Mouse (Mus musculus) heart, embryonic 16.5 days (tissue): ENCODE data around the gene Kdm2a. TPM values are rescaled to one million over a fixed set of nuclear protein-coding genes. Genes with fewer than 3 reads are reported as not detected.

Experiments
- ATAC-seq: fragments of 200-750 bp; cut with Nextera tagmentation; replicated peaks from 2 replicates; pipeline ENCODE4 v1.8.0; 2017; ENCODE audit warnings: moderate number of reproducible peaks; ENCODE audit not compliant: insufficient read depth, low FRiP score; ENCODE audit errors: extremely low read depth
- H3K27ac ChIP-seq: fragments of 300-500 bp; sonication (generic); 2 replicates; pipeline ENCODE4 v1.5.1; 2014; ENCODE audit warnings: mild to moderate bottlenecking, low read length, control low read depth, moderate library complexity
- H3K27me3 ChIP-seq: fragments of 300-500 bp; sonication (generic); 2 replicates; pipeline ENCODE4 v1.6.1; 2014; ENCODE audit warnings: low read length, mixed read lengths; ENCODE audit not compliant: control insufficient read depth, insufficient read depth
- H3K36me3 ChIP-seq: fragments of 300-500 bp; sonication (generic); 2 replicates; pipeline ENCODE4 v1.6.1; 2014; ENCODE audit not compliant: control insufficient read depth, insufficient read depth
- H3K4me1 ChIP-seq: fragments of 300-500 bp; sonication (generic); 2 replicates; pipeline ENCODE4 v1.6.1; 2014; ENCODE audit warnings: low read length, mixed read lengths; ENCODE audit not compliant: control insufficient read depth, insufficient read depth
- H3K4me2 ChIP-seq: fragments of 300-500 bp; sonication (generic); 2 replicates; pipeline ENCODE4 v1.6.1; 2014; ENCODE audit warnings: low read depth, mild to moderate bottlenecking, control low read depth, low read length
- H3K4me3 ChIP-seq: fragments of 300-500 bp; sonication (generic); 2 replicates; pipeline ENCODE4 v1.5.1; 2014; ENCODE audit warnings: mild to moderate bottlenecking, control low read depth, low read length
- H3K9ac ChIP-seq: fragments of 300-500 bp; sonication (generic); 2 replicates; pipeline ENCODE4 v1.6.1; 2014; ENCODE audit warnings: low read length, control low read depth
- H3K9me3 ChIP-seq: fragments of 300-500 bp; sonication (generic); replicated peaks from 2 replicates; pipeline ENCODE4 v1.6.1; 2016; ENCODE audit warnings: low read length; ENCODE audit not compliant: control insufficient read depth
- WGBS: fragments of 180-500 bp; shearing (Covaris S2); extraction: QIAGEN DNeasy Blood & Tissue Kit; methylation state at CpG from one replicate; pipeline ENCODE4 v1.1.7; 2014; 5-methylcytosine and 5-hydroxymethylcytosine counted together
- polyA plus RNA-seq: library from polyadenylated mRNA; unstranded; fragments of >200 nt; fragmentation: Nextera tagmentation; extraction: Ambion mirVana; gene quantifications from 2 replicates; pipeline ENCODE4 v1.2.1, GENCODE M21; 2015

Gene Kdm2a
- polyA plus RNA-seq = 31.9 and 35.9 TPM in 2 replicates

- WGBS = under 1% methylated on average over 81 of the region's 82 CpGs
- H3K4me3 ChIP-seq = peak within 1 kb of the TSS; percentile 95
- H3K9ac ChIP-seq = peak within 1 kb of the TSS; percentile 87
- peak; percentile 4; the same call in 1 of the 2 replicates for ATAC-seq
- H3K27ac ChIP-seq = peak within 1 kb of the TSS; percentile 91
- peaks cover 14% of the 10 kb centered on the region for H3K4me1 ChIP-seq
- H3K4me2 ChIP-seq = peak within 1 kb of the TSS; percentile 91
- peaks cover under 1% of the 10 kb centered on the region; the same call in 1 of the 2 replicates for H3K36me3 ChIP-seq
- no peaks in the 10 kb centered on the region for H3K27me3 ChIP-seq
- no peaks in the 10 kb centered on the region for H3K9me3 ChIP-seq
Measured at GRCm38 (mm10) chr19:4397798-4398629, at the start of gene Kdm2a. Gene Kdm2a, minus strand, starts transcription at chr19:4398285.

GRCm38 (mm10) chr19:4447445-4447844 lies 49.4 kb upstream of the Kdm2a start:
- WGBS = 88% methylated on average over 9 of the region's 9 CpGs
- H3K4me1 ChIP-seq = no peaks in the 10 kb centered on the region
- ATAC-seq = no peak
- H3K9ac ChIP-seq = no peak overlapping the region
- no peak overlapping the region for H3K4me2 ChIP-seq
- H3K27me3 ChIP-seq = no peaks in the 10 kb centered on the region
- no peak overlapping the region for H3K27ac ChIP-seq
- H3K9me3 ChIP-seq = no peaks in the 10 kb centered on the region
- no peaks in the 10 kb centered on the region for H3K36me3 ChIP-seq
- H3K4me3 ChIP-seq = no peak overlapping the region

DNA sequence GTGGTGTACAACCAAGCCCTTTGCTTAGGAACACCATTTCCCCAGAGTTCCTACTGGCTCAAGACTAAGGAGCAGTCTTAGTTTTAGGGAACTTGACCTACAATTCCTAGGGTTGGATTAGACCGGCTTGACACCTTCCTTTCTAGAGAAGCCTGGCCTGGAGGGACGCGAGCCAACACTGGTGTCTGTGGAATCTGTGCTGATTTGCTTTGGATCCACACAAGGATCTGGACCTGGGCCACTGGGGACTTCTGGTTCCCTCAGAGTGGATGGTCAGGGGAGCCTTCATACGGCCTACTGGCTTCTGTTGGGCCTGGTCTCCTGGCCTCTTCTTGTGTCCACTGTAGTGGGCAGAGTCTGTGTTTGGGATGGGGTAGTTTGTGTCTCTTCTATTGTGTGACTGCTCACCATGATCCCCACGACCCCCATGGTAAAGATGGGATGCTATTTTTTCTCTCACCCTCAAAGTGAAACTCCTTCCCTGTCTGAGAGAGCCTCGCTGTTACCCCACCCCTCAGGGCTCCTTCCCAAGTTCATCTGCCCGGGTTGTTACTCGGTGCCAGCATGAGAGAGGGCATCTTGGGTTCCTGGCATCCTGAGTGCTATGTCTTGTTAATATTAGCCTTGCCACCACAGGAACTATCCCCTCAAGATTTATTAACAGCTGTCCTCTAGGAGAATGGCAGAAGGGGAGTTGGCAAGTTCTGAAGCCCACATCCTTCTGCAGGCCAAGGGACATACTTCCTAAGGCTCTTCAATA lies 48.8 kb upstream of the Kdm2a start:
- no peak overlapping the region for H3K4me2 ChIP-seq
- H3K9me3 ChIP-seq = no peaks in the 10 kb centered on the region
- no peaks in the 10 kb centered on the region for H3K36me3 ChIP-seq
- WGBS = 85% methylated on average over 8 of the region's 8 CpGs
- peaks cover 6% of the 10 kb centered on the region for H3K4me1 ChIP-seq
- H3K27ac ChIP-seq = no peak overlapping the region
- ATAC-seq = no peak
- no peak overlapping the region for H3K4me3 ChIP-seq
- no peak overlapping the region for H3K9ac ChIP-seq
- no peaks in the 10 kb centered on the region for H3K27me3 ChIP-seq

- 7% methylated on average over 3 of the region's 3 CpGs for WGBS
- no peaks in the 10 kb centered on the region for H3K36me3 ChIP-seq
- 0 out of 2 replicates have a peak overlapping the region, but pooled peaks have one; percentile 19 for H3K27ac ChIP-seq
- no peaks in the 10 kb centered on the region for H3K9me3 ChIP-seq
- H3K9ac ChIP-seq = no peak overlapping the region
- H3K4me2 ChIP-seq = no peak overlapping the region
- ATAC-seq = no peak
- peaks cover 33% of the 10 kb centered on the region for H3K4me1 ChIP-seq
- H3K27me3 ChIP-seq = no peaks in the 10 kb centered on the region
- no peak overlapping the region for H3K4me3 ChIP-seq
Measured at GRCm38 (mm10) chr19:4442408-4442807, 44.3 kb upstream of the Kdm2a start.

DNA sequence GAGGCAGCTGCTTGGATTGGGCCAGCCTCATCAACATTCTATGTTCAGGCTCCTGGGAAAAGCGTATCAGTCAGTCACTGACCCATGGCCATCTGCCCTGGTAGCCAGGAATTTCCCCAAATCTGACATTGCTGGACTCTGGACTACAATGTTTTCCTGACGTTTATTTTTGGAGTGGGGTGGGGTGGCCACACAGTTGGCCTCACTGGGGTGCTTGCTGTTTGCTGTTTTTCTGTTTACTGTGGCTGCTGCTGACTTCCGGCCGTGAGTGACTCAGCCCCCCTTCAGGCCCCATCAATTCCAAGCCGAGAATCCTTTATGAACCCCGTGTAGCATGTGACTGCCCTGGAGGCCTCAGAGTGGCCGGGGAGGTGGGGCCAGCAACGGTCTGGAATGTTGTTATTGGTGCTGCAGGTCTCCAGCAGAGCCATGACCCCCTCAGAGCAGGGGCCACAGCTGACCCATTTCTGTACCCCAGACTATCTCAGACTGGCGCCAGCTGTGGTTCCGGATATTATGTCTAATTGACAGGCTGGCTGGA lies 43.6 kb upstream of the Kdm2a start:
- Histone ChIP-seq H3K4me1 (peaks cover 33% of the 10 kb centered on the region), H3K4me3 (no peak overlapping the region), H3K27ac (0 out of 2 replicates have a peak overlapping the region, but pooled peaks have one; percentile 11), H3K9me3 (no peaks in the 10 kb centered on the region), H3K9ac (no peak overlapping the region), H3K4me2 (0 out of 2 replicates have a peak overlapping the region, but pooled peaks have one; percentile 9), H3K27me3 (no peaks in the 10 kb centered on the region), H3K36me3 (no peaks in the 10 kb centered on the region)
- WGBS = 28% methylated on average over 10 of the region's 10 CpGs
- 0 out of 2 replicates have a peak, but pooled peaks have one; percentile 11 for ATAC-seq

DNA sequence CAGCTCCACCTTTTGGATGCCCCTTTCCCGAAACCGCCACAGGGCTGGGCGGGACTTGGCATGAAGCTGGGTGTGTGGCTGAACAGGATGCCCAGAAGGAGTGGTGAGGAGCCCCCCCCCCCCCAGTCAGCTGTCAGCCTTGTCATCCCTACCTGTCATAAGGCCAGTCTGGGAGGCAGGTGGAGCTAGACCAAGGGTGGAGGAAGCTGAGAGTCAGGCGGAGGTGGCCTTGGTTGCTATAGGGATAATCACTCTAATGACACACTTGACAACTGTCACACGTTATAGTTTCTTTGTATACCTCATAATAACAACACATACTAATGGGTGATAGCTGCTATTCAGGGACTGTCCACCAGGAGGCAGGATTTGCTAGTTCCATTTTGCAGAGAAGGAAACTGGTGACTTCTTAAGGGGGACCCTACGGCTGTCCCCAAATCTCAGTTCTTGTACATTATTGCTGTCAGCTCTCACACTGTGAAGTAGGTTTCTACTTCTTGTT lies 43.1 kb upstream of the Kdm2a start:
- 29% methylated on average over 6 of the region's 6 CpGs for WGBS
- Histone ChIP-seq H3K4me1 (peaks cover 35% of the 10 kb centered on the region), H3K9me3 (no peaks in the 10 kb centered on the region), H3K27me3 (no peaks in the 10 kb centered on the region), H3K36me3 (no peaks in the 10 kb centered on the region), H3K4me3 (no peak overlapping the region), H3K4me2 (no peak overlapping the region), H3K27ac (no peak overlapping the region), H3K9ac (no peak overlapping the region)
- ATAC-seq = no peak

DNA sequence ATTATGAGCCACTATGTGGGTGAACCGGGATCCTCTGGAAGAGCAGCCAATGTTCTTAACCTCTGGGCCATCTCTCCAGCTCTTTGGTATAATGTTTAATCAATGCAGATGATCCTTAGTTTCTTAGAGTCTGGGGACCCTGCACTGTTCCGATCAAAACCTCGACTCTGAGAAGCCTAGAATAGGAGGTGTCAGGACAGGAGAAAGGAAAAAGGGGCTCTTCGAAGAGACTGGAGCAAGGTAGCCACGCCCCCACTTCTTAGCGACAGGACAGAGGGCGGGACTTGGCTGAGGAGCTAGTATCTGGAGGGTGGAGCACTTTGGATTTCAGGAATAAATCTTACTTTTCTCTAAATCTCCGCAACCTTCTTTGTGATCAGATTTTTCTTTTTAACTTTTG lies 42.1 kb upstream of the Kdm2a start:
- Histone ChIP-seq H3K36me3 (no peaks in the 10 kb centered on the region), H3K4me2 (peak overlapping the region; percentile 72), H3K4me1 (peaks cover 36% of the 10 kb centered on the region), H3K9me3 (no peaks in the 10 kb centered on the region), H3K9ac (peak overlapping the region; percentile 84; the same call in 1 of the 2 replicates), H3K4me3 (peak overlapping the region; percentile 68), H3K27ac (no peak overlapping the region), H3K27me3 (no peaks in the 10 kb centered on the region)
- ATAC-seq = no peak
- WGBS = 9% methylated on average over 8 of the region's 8 CpGs

DNA sequence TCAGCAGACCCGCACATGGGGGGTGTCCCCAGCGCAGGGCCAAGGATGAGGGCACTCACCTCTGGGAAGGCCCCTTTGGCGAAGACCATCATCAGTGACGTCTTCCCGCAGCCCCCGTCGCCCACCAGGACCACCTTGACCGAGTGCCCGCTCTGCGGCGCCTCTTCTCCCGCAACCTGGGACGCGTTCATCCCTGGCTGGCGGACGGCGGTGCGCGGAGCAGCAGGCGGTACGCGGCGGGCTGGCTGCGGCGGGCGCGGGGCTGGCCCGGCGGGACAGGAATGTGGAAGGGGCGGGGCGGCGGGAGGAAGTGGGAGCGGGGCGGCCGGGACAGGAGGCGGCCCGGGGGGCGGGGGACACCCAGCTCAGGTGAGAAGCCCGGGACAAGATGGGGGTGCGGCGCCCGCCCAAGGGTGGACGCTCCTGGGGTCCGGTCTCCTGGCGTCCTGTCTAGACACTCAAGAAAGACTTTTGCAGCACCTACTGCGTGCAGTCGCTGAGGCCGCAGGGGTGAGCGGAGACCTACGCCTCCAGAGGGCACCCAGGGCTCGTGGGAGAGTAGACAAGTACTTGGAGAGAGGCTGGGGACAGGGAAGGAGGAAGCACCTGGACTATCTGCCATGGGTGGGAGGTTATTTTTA lies 41.2 kb upstream of the Kdm2a start, which contains the start of gene Rhod:
Gene Rhod, minus strand, starts transcription at position 272 of the 641 bp plus-strand sequence.
- Histone ChIP-seq H3K36me3 (no peaks in the 10 kb centered on the region), H3K9me3 (no peaks in the 10 kb centered on the region), H3K4me1 (peaks cover 36% of the 10 kb centered on the region), H3K4me3 (peak within 1 kb of the TSS; percentile 68), H3K27me3 (no peaks in the 10 kb centered on the region), H3K27ac (peak within 1 kb of the TSS; percentile 32; the same call in 1 of the 2 replicates), H3K9ac (peak within 1 kb of the TSS; percentile 84), H3K4me2 (peak within 1 kb of the TSS; percentile 72)
- peak; percentile 56 for ATAC-seq
- WGBS = under 1% methylated on average over 45 of the region's 51 CpGs
